Mouse (Mus musculus) lung, adult 2 months (tissue): Measurements from ENCODE around the gene Ica1.

Source experiments
- CTCF ChIP-seq: fragments of 200-500 bp; IDR thresholded peaks from 2 replicates; pipeline ENCODE4 v1.5.1; 2011; ENCODE audit warnings: mild to moderate bottlenecking, low read length, control low read depth; ENCODE audit not compliant: insufficient read depth
- POLR2A ChIP-seq: fragments of 200-500 bp; IDR thresholded peaks from 2 replicates; pipeline ENCODE4 v1.6.1; 2011; ENCODE audit warnings: low read depth, mild to moderate bottlenecking, control low read depth, low read length, borderline replicate concordance; ENCODE audit errors: extremely low read depth

DNA sequence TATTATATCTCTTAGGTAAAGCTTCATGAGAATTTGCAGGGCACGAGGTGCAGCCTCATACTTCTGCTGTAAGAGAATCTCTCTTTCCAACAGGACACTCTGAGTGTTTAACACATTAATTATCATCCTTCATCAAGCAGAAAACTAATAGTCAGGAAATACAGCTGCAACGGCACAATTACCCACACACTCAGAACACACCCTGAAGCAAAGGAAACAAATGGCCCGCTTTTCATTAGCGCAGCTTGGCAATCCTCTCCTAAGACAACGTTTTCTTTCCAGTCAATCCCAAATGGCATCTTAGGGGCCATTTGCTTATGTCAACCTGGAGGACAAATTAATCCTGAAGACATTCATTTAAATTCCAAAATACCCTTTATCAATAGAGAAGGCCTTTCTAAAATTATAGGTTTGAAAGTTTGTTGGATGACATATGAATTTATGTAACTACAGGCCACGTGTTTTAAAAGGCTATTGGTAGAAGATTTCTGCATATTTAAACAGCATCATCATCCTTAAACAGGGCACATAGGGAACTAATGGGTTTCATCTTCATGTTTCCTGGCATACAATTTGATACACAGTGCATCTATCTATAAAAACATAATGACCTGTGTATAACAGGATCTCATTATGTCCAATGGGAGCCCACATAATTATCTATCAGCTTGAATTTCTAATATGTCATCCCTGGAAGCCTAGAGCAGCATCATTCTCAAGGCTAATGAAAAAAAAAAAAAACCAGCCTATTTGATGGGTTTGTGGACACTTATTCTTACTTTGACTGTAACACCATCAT, 110.1 kb downstream of the Ica1 start:
- TF ChIP-seq CTCF (no peak), POLR2A (no peak)
